Mouse (Mus musculus) embryonic facial prominence, embryonic 11.5 days (tissue): Measurements from ENCODE around the gene Psg19. TPM values are rescaled to one million over a fixed set of nuclear protein-coding genes. Genes with fewer than 3 reads are reported as not detected.
"Not testable (repeated sequence)": the region's sequence is repeated elsewhere in the genome, so short reads cannot be mapped to it uniquely, and the experiment has no call there.

ENCODE experiments used
- ATAC-seq: fragments of 200-750 bp; cut with Nextera tagmentation; replicated peaks from 2 replicates; pipeline ENCODE4 v1.8.0; 2017; ENCODE audit warnings: low read depth; ENCODE audit not compliant: insufficient number of reproducible peaks, low FRiP score, low TSS enrichment
- DNase-seq: peaks from one replicate; pipeline ENCODE4 v3.0.0-alpha.2; 2015; ENCODE audit warnings: low spot score
- H3K27ac ChIP-seq: fragments of 300-500 bp; sonication (generic); replicated peaks from 2 replicates; pipeline ENCODE4 v1.5.1; 2014; ENCODE audit warnings: mild to moderate bottlenecking, low read depth, low read length, control low read depth
- H3K27me3 ChIP-seq: fragments of 300-500 bp; sonication (generic); 2 replicates; pipeline ENCODE4 v1.6.1; 2014; ENCODE audit warnings: mild to moderate bottlenecking, low read length, moderate library complexity, mixed read lengths; ENCODE audit not compliant: control insufficient read depth, insufficient read depth
- H3K36me3 ChIP-seq: fragments of 300-500 bp; sonication (generic); replicated peaks from 2 replicates; pipeline ENCODE4 v1.6.1; 2014; ENCODE audit warnings: low read depth, mild to moderate bottlenecking, low read length, moderate library complexity, mixed read lengths; ENCODE audit not compliant: control insufficient read depth, insufficient read depth
- H3K4me1 ChIP-seq: fragments of 300-500 bp; sonication (generic); 2 replicates; pipeline ENCODE4 v1.6.1; 2014; ENCODE audit warnings: low read length, mixed read lengths; ENCODE audit not compliant: control insufficient read depth, insufficient read depth
- H3K4me2 ChIP-seq: fragments of 300-500 bp; sonication (generic); 2 replicates; pipeline ENCODE4 v1.6.1; 2014; ENCODE audit warnings: low read depth, mild to moderate bottlenecking, control low read depth, low read length, moderate library complexity
- H3K4me3 ChIP-seq: fragments of 300-500 bp; sonication (generic); 2 replicates; pipeline ENCODE4 v1.5.1; 2014; ENCODE audit warnings: low read depth, low read length, control low read depth
- H3K9ac ChIP-seq: fragments of 300-500 bp; sonication (generic); replicated peaks from 2 replicates; pipeline ENCODE4 v1.6.1; 2014; ENCODE audit warnings: mild to moderate bottlenecking, control low read depth, low read length
- H3K9me3 ChIP-seq: fragments of 300-500 bp; sonication (generic); replicated peaks from 2 replicates; pipeline ENCODE4 v1.6.1; 2016; ENCODE audit warnings: mild to moderate bottlenecking, low read length, inconsistent platforms, mixed read lengths; ENCODE audit not compliant: control insufficient read depth
- WGBS: fragments of 180-500 bp; shearing (Covaris S2); extraction: QIAGEN DNeasy Blood & Tissue Kit; methylation state at CpG from one replicate; pipeline ENCODE4 v1.1.7; 2014; 5-methylcytosine and 5-hydroxymethylcytosine counted together
- polyA plus RNA-seq: library from polyadenylated mRNA; unstranded; fragments of >200 nt; fragmentation: Nextera tagmentation; extraction: Ambion mirVana; gene quantifications from 2 replicates; pipeline ENCODE4 v1.2.1, GENCODE M21; 2014

The Psg19 gene
- polyA plus RNA-seq, 1 experiment from 2014 or later, result not detected

- no peaks in the 10 kb centered on the region for H3K9me3 ChIP-seq
- 60% methylated on average over 26 of the region's 26 CpGs for WGBS
- H3K9ac ChIP-seq, result no peak overlapping the region
- H3K36me3 ChIP-seq, result no peaks in the 10 kb centered on the region
- no peaks in the 10 kb centered on the region for H3K4me1 ChIP-seq
- H3K27me3 ChIP-seq, result no peaks in the 10 kb centered on the region
- H3K4me2 ChIP-seq, result no peak overlapping the region
- no peak overlapping the region for H3K27ac ChIP-seq
- no peak overlapping the region for H3K4me3 ChIP-seq
- ATAC-seq (no peak), DNase-seq (no peak)
Observed at GRCm38 (mm10) chr7:18827792-18828546, 29.6 kb upstream of the Psg19 start.

GRCm38 (mm10) chr7:18821507-18821906, 23.2 kb upstream of the Psg19 start, which contains the start of gene Psg17:
TSS of gene Psg17 (minus strand) at chr7:18821607.
- Histone ChIP-seq H3K9me3 (no peaks in the 10 kb centered on the region), H3K27me3 (no peaks in the 10 kb centered on the region), H3K27ac (no peak within 1 kb of the TSS), H3K4me2 (no peak within 1 kb of the TSS), H3K9ac (no peak within 1 kb of the TSS), H3K36me3 (no peaks in the 10 kb centered on the region), H3K4me3 (no peak within 1 kb of the TSS), H3K4me1 (no peaks in the 10 kb centered on the region)
- ATAC-seq (no peak), DNase-seq (no peak)
- 75% methylated on average over 3 of the region's 3 CpGs for WGBS

GRCm38 (mm10) chr7:18818301-18818700, 20.0 kb upstream of the Psg19 start:
- no peak overlapping the region for H3K4me3 ChIP-seq
- no peak overlapping the region for H3K4me2 ChIP-seq
- H3K4me1 ChIP-seq, result no peaks in the 10 kb centered on the region
- ATAC-seq (no peak), DNase-seq (no peak)
- no peak overlapping the region for H3K27ac ChIP-seq
- WGBS, result 79% methylated on average over 9 of the region's 9 CpGs
- H3K27me3 ChIP-seq, result no peaks in the 10 kb centered on the region
- H3K36me3 ChIP-seq, result no peaks in the 10 kb centered on the region
- no peaks in the 10 kb centered on the region for H3K9me3 ChIP-seq
- no peak overlapping the region for H3K9ac ChIP-seq

- no peak for ATAC-seq
- no peak overlapping the region for H3K4me3 ChIP-seq
- H3K27ac ChIP-seq, result no peak overlapping the region
- no peaks in the 10 kb centered on the region for H3K27me3 ChIP-seq
- H3K9me3 ChIP-seq, result no peaks in the 10 kb centered on the region
- no peak overlapping the region for H3K4me2 ChIP-seq
- H3K4me1 ChIP-seq, result no peaks in the 10 kb centered on the region
- no peak overlapping the region for H3K9ac ChIP-seq
- no peak for DNase-seq
- no peaks in the 10 kb centered on the region for H3K36me3 ChIP-seq
Observed at GRCm38 (mm10) chr7:18803526-18803925, 5.2 kb upstream of the Psg19 start.

- H3K4me1 ChIP-seq, result no peaks in the 10 kb centered on the region
- no peak overlapping the region for H3K4me3 ChIP-seq
- H3K4me2 ChIP-seq, result no peak overlapping the region
- no peak for DNase-seq
- H3K9me3 ChIP-seq, result no peaks in the 10 kb centered on the region
- H3K36me3 ChIP-seq, result no peaks in the 10 kb centered on the region
- no peaks in the 10 kb centered on the region for H3K27me3 ChIP-seq
- 45% methylated on average over 3 of the region's 3 CpGs for WGBS
- no peak for ATAC-seq
- H3K27ac ChIP-seq, result no peak overlapping the region
- no peak overlapping the region for H3K9ac ChIP-seq
Observed at GRCm38 (mm10) chr7:18799129-18799528, 809 bp upstream of the Psg19 start.

- H3K27ac ChIP-seq, H3K27me3 ChIP-seq, H3K36me3 ChIP-seq, H3K9ac ChIP-seq, H3K4me2 ChIP-seq, H3K4me3 ChIP-seq, ATAC-seq, H3K9me3 ChIP-seq, H3K4me1 ChIP-seq, DNase-seq: not testable (repeated sequence)
Observed at GRCm38 (mm10) chr7:18790671-18791070, 7.6 kb downstream of the Psg19 start.

GRCm38 (mm10) chr7:18781301-18781700, 17.0 kb downstream of the Psg19 start:
- not testable (repeated sequence) for ATAC-seq, H3K9ac ChIP-seq

GRCm38 (mm10) chr7:18779337-18779781, 19.0 kb downstream of the Psg19 start:
- no peak for ATAC-seq

More at GRCm38 (mm10) chr7:18781301-18781700, 17.0 kb downstream of the Psg19 start:
- H3K27me3 ChIP-seq, H3K36me3 ChIP-seq, H3K4me3 ChIP-seq, H3K4me2 ChIP-seq, H3K27ac ChIP-seq, H3K4me1 ChIP-seq, H3K9me3 ChIP-seq: not testable (repeated sequence)
- WGBS, result 43% methylated on average over 2 of the region's 2 CpGs
- peak; percentile 37 for DNase-seq

More at GRCm38 (mm10) chr7:18779337-18779781, 19.0 kb downstream of the Psg19 start:
- no peak for DNase-seq
- no peak overlapping the region for H3K4me3 ChIP-seq
- no peak overlapping the region for H3K4me2 ChIP-seq
- H3K36me3 ChIP-seq, result no peaks in the 10 kb centered on the region
- H3K27me3 ChIP-seq, result no peaks in the 10 kb centered on the region
- H3K4me1 ChIP-seq, result no peaks in the 10 kb centered on the region
- H3K9ac ChIP-seq, result no peak overlapping the region
- no peaks in the 10 kb centered on the region for H3K9me3 ChIP-seq
- H3K27ac ChIP-seq, result no peak overlapping the region
